Mouse (Mus musculus): ENCODE measurements at regions not wholly inside any gene's neighbourhood (a gene's known extent, or its start where the extent isn't known, plus 50 kb on each side); places are given as distances from the start of the nearest gene placed in this dataset.

DNA sequence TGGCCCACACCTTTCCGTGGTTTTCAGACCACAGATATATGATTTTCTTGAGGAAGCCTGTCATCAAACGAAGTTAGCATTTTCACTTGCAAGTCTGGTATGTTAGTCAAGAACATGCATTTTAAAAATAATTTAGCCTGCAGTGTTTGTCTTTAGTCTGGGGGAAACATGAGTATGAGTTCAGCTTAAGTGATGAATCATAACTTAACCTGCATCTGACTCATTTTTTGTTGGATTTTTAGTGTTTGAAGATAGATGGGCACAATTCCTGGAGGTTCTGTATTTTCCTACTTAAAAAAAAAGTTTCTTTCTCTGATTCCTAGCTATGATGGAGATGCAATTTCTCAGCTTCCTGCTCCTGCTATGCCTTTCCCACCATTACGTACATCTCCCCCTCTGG lies 95.8 kb upstream of the 1700020N01Rik start:
- H3K4me3 ChIP-seq (ENCODE audit: low read depth, low read length), result no peak overlapping the region
- H3K9ac ChIP-seq (ENCODE audit: low read length), result no peak overlapping the region
- no peak overlapping the region for H3K27ac ChIP-seq (replicated peaks)
- no peaks in the 10 kb centered on the region for H3K27me3 ChIP-seq (ENCODE audit: control insufficient read depth, insufficient read depth, low read length)
- H3K4me2 ChIP-seq (replicated peaks; ENCODE audit: low read depth), result no peak overlapping the region
- TF ChIP-seq EP300 (optimal IDR thresholded peaks at IDR 0.05), result no peak
- no peak for TF ChIP-seq CTCF (IDR thresholded peaks at IDR 0.05; ENCODE audit: low read depth)
- WGBS, result 68% methylated on average over 3 of the region's 3 CpGs
- no peaks in the 10 kb centered on the region for H3K4me1 ChIP-seq (replicated peaks; ENCODE audit: control insufficient read depth, insufficient read depth)
- H3K36me3 ChIP-seq (ENCODE audit: control insufficient read depth, insufficient read depth, low read length), result no peaks in the 10 kb centered on the region
- no peaks in the 10 kb centered on the region for H3K9me3 ChIP-seq (ENCODE audit: control insufficient read depth, low read length)
- ATAC-seq (ENCODE audit: low FRiP score, low TSS enrichment), result no peak
- no peak for DNase-seq (ENCODE audit: low spot score)

GRCm38 (mm10) chr10:21498143-21498542 lies 94.8 kb upstream of the 1700020N01Rik start:
- no peak for DNase-seq (ENCODE audit: low spot score)
- Histone ChIP-seq H3K4me3 (ENCODE audit: low read depth, low read length) (no peak overlapping the region), H3K4me2 (replicated peaks; ENCODE audit: low read depth) (no peak overlapping the region), H3K4me1 (replicated peaks; ENCODE audit: control insufficient read depth, insufficient read depth) (no peaks in the 10 kb centered on the region), H3K27me3 (ENCODE audit: control insufficient read depth, insufficient read depth, low read length) (no peaks in the 10 kb centered on the region), H3K9me3 (ENCODE audit: control insufficient read depth, low read length) (no peaks in the 10 kb centered on the region), H3K27ac (replicated peaks) (no peak overlapping the region), H3K9ac (ENCODE audit: low read length) (no peak overlapping the region), H3K36me3 (ENCODE audit: control insufficient read depth, insufficient read depth, low read length) (no peaks in the 10 kb centered on the region)
- TF ChIP-seq CTCF (IDR thresholded peaks at IDR 0.05; ENCODE audit: low read depth) (no peak), EP300 (optimal IDR thresholded peaks at IDR 0.05) (no peak)
- no peak for ATAC-seq (ENCODE audit: low FRiP score, low TSS enrichment)
- WGBS, result 75% methylated on average over 4 of the region's 4 CpGs

GRCm38 (mm10) chr10:21501658-21502057 lies 91.3 kb upstream of the 1700020N01Rik start:
- ATAC-seq (ENCODE audit: low FRiP score, low TSS enrichment) (no peak), DNase-seq (ENCODE audit: low spot score) (no peak)
- WGBS, result 79% methylated on average over 4 of the region's 4 CpGs
- Histone ChIP-seq H3K4me1 (replicated peaks; ENCODE audit: control insufficient read depth, insufficient read depth) (no peaks in the 10 kb centered on the region), H3K27me3 (ENCODE audit: control insufficient read depth, insufficient read depth, low read length) (no peaks in the 10 kb centered on the region), H3K36me3 (ENCODE audit: control insufficient read depth, insufficient read depth, low read length) (no peaks in the 10 kb centered on the region), H3K4me3 (ENCODE audit: low read depth, low read length) (no peak overlapping the region), H3K9me3 (ENCODE audit: control insufficient read depth, low read length) (no peaks in the 10 kb centered on the region), H3K27ac (replicated peaks) (no peak overlapping the region), H3K4me2 (replicated peaks; ENCODE audit: low read depth) (no peak overlapping the region), H3K9ac (ENCODE audit: low read length) (no peak overlapping the region)
- TF ChIP-seq CTCF (IDR thresholded peaks at IDR 0.05; ENCODE audit: low read depth) (no peak), EP300 (optimal IDR thresholded peaks at IDR 0.05) (no peak)

DNA sequence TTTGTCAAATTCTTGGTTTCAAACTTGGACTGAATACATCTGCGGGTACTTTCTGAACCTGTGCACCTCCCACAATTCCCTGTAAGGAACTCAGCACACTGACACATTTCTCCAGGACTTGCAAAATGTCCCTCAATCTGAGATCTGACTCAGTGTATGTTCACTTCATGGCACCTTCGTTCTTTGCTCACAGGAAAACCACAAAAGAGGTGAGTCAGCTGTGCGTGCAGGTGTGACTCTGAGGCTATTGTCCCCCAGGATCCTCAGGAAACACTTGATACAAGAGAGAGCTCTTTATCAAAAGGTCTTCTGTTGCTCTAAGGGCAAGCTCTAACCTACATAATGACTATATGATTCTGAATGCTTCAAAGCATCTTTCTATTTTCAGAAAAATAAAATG lies 88.5 kb upstream of the 1700020N01Rik start:
- Histone ChIP-seq H3K4me2 (replicated peaks; ENCODE audit: low read depth) (no peak overlapping the region), H3K4me3 (ENCODE audit: low read depth, low read length) (no peak overlapping the region), H3K36me3 (ENCODE audit: control insufficient read depth, insufficient read depth, low read length) (no peaks in the 10 kb centered on the region), H3K27me3 (ENCODE audit: control insufficient read depth, insufficient read depth, low read length) (no peaks in the 10 kb centered on the region), H3K4me1 (replicated peaks; ENCODE audit: control insufficient read depth, insufficient read depth) (no peaks in the 10 kb centered on the region), H3K9ac (ENCODE audit: low read length) (no peak overlapping the region), H3K27ac (replicated peaks) (no peak overlapping the region), H3K9me3 (ENCODE audit: control insufficient read depth, low read length) (no peaks in the 10 kb centered on the region)
- TF ChIP-seq EP300 (optimal IDR thresholded peaks at IDR 0.05) (no peak), CTCF (IDR thresholded peaks at IDR 0.05; ENCODE audit: low read depth) (no peak)
- WGBS, result 52% methylated on average over 3 of the region's 3 CpGs
- ATAC-seq (ENCODE audit: low FRiP score, low TSS enrichment) (peak; percentile 80), DNase-seq (ENCODE audit: low spot score) (peak; percentile 31)

DNA sequence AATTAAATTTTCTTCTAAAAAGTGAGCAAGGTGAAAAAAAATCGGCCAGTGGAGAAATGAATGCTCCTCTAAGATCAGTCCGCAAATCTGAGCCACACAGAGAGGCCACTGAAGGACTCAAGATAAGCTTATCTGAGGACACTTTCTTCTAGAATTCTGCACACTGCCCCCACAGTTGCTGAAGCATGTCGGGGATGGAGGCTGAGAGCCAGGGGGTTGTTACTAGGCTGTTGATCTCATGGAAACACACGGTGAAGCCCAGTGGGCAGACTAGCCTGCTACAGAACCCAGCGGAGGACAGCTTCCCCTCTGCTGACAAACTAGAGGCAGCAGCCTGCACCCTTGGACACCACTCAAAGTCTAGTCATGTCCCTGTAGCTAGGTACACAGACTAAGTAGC lies 81.6 kb upstream of the 1700020N01Rik start:
- Histone ChIP-seq H3K4me3 (ENCODE audit: low read depth, low read length) (no peak overlapping the region), H3K4me1 (replicated peaks; ENCODE audit: control insufficient read depth, insufficient read depth) (no peaks in the 10 kb centered on the region), H3K4me2 (replicated peaks; ENCODE audit: low read depth) (no peak overlapping the region), H3K9ac (ENCODE audit: low read length) (no peak overlapping the region), H3K27me3 (ENCODE audit: control insufficient read depth, insufficient read depth, low read length) (no peaks in the 10 kb centered on the region), H3K27ac (replicated peaks) (no peak overlapping the region), H3K9me3 (ENCODE audit: control insufficient read depth, low read length) (no peaks in the 10 kb centered on the region), H3K36me3 (ENCODE audit: control insufficient read depth, insufficient read depth, low read length) (no peaks in the 10 kb centered on the region)
- TF ChIP-seq EP300 (optimal IDR thresholded peaks at IDR 0.05) (no peak), CTCF (IDR thresholded peaks at IDR 0.05; ENCODE audit: low read depth) (no peak)
- no peak for ATAC-seq (ENCODE audit: low FRiP score, low TSS enrichment)
- WGBS, result 55% methylated on average over 5 of the region's 5 CpGs
- no peak for DNase-seq (ENCODE audit: low spot score)

DNA sequence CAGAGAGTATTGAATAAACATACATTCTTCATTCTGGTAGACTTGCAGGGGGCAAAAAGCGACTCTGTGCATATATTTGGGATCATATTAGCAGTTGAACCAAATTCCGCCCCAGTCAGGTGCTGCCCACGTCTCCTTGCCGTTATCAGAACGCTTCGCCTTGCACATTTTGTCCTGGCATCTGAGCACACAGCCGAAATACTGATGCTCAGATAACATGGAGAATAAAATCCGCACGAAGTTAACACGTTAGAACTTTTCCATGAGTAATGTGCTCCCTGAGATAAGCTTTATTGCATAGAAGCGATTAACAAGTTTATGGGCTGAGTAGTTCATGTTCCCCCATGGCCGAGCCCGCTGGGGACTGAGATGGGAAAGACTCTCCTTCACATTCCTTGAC lies 80.5 kb upstream of the 1700020N01Rik start:
- DNase-seq (ENCODE audit: low spot score), result no peak
- no peak for ATAC-seq (ENCODE audit: low FRiP score, low TSS enrichment)
- Histone ChIP-seq H3K4me2 (replicated peaks; ENCODE audit: low read depth) (no peak overlapping the region), H3K27me3 (ENCODE audit: control insufficient read depth, insufficient read depth, low read length) (no peaks in the 10 kb centered on the region), H3K4me3 (ENCODE audit: low read depth, low read length) (no peak overlapping the region), H3K4me1 (replicated peaks; ENCODE audit: control insufficient read depth, insufficient read depth) (no peaks in the 10 kb centered on the region), H3K36me3 (ENCODE audit: control insufficient read depth, insufficient read depth, low read length) (no peaks in the 10 kb centered on the region), H3K27ac (replicated peaks) (no peak overlapping the region), H3K9ac (ENCODE audit: low read length) (no peak overlapping the region), H3K9me3 (ENCODE audit: control insufficient read depth, low read length) (no peaks in the 10 kb centered on the region)
- TF ChIP-seq CTCF (IDR thresholded peaks at IDR 0.05; ENCODE audit: low read depth), result no peak
- no peak for TF ChIP-seq EP300 (optimal IDR thresholded peaks at IDR 0.05)
- WGBS, result 87% methylated on average over 13 of the region's 13 CpGs
